In genomic region chr2:70443035-70443434, GRCm38 (mm10) we compare ENCODE assay signal across 7 mouse cellular contexts. TPM values are rescaled to one million over a fixed set of nuclear protein-coding genes. Genes with fewer than 3 reads are reported as not detected.
DNase-seq lines count a peak whose midpoint lies in the region; ATAC-seq lines count a peak whose summit lies in the region.

No protein-coding gene starts in this region.

- no peak for ATAC-seq in granulocyte monocyte progenitor cell, adult 5-6 weeks (replicated peaks; ENCODE audit: poor library complexity, severe bottlenecking)

- DNase-seq in kidney, postnatal 36 days, result peak; percentile 1 to 11
- no peak for DNase-seq in kidney, adult 9 months
- DNase-seq in cerebellum, postnatal 36 days, result peak; percentile 20 to 25
- DNase-seq in forelimb bud, embryonic 11.5 days (ENCODE audit: low read depth, low spot score), result peak; percentile 52
- DNase-seq in lung, postnatal 4 days, result peak; percentile 49 to 58
- DNase-seq in Muller cell, postnatal 12 days (ENCODE audit: inconsistent ontology term), result no peak

RNA-seq across cellular contexts. Expression of gene Sp5, which starts 31.7 kb away (rescaled TPM):
- total RNA-seq in granulocyte monocyte progenitor cell, adult 5-6 weeks (2014; fragmentation: Nextera tagmentation), result not detected in 2 replicates
- not detected in 2 replicates for total RNA-seq in granulocyte monocyte progenitor cell, adult 5-6 weeks (2017)

Comparison
In these comparisons a context has a peak if more than half of its experiments do, and no peak if none do; other contexts are left out.
1. DNase-seq: peak in kidney, postnatal 36 days (2 of 2), cerebellum, postnatal 36 days (2 of 2), forelimb bud, embryonic 11.5 days (single experiment) and lung, postnatal 4 days (2 of 2); none in kidney, adult 9 months (single experiment) and Muller cell, postnatal 12 days (single experiment).